Mouse (Mus musculus) intestine, embryonic 16.5 days (tissue): ENCODE results near the gene Hspa1a. TPM values are rescaled to one million over a fixed set of nuclear protein-coding genes. Genes with fewer than 3 reads are reported as not detected.
"Not testable (repeated sequence)": the region's sequence is repeated elsewhere in the genome, so short reads cannot be mapped to it uniquely, and the experiment has no call there.

Experiments used
- ATAC-seq: fragments of 200-750 bp; cut with Nextera tagmentation; 2 replicates; pipeline ENCODE4 v1.8.0; 2017; ENCODE audit warnings: moderate TSS enrichment, moderate library complexity
- H3K27ac ChIP-seq: fragments of 300-500 bp; sonication (generic); 2 replicates; pipeline ENCODE4 v1.5.1; 2014; ENCODE audit warnings: mild to moderate bottlenecking, low read length
- H3K27me3 ChIP-seq: fragments of 300-500 bp; sonication (generic); replicated peaks from 2 replicates; pipeline ENCODE4 v1.6.1; 2014; ENCODE audit warnings: low read length, control low read depth, mixed read lengths; ENCODE audit not compliant: control insufficient read depth, insufficient read depth
- H3K36me3 ChIP-seq: fragments of 300-500 bp; sonication (generic); 2 replicates; pipeline ENCODE4 v1.6.1; 2014; ENCODE audit warnings: low read length, control low read depth; ENCODE audit not compliant: control insufficient read depth, insufficient read depth
- H3K4me1 ChIP-seq: fragments of 300-500 bp; sonication (generic); 2 replicates; pipeline ENCODE4 v1.6.1; 2014; ENCODE audit warnings: low read length, control low read depth, mixed read lengths; ENCODE audit not compliant: control insufficient read depth, insufficient read depth
- H3K4me2 ChIP-seq: fragments of 300-500 bp; sonication (generic); 2 replicates; pipeline ENCODE4 v1.6.1; 2014; ENCODE audit warnings: low read depth, low read length, control low read depth
- H3K4me3 ChIP-seq: fragments of 300-500 bp; sonication (generic); 2 replicates; pipeline ENCODE4 v1.5.1; 2014; ENCODE audit warnings: mild to moderate bottlenecking, low read length
- H3K9ac ChIP-seq: fragments of 300-500 bp; sonication (generic); 2 replicates; pipeline ENCODE4 v1.6.1; 2014; ENCODE audit warnings: low read depth, low read length
- H3K9me3 ChIP-seq: fragments of 300-500 bp; sonication (generic); 2 replicates; pipeline ENCODE4 v1.6.1; 2016; ENCODE audit warnings: low read length, control low read depth; ENCODE audit not compliant: control insufficient read depth
- WGBS: fragments of 180-500 bp; shearing (Covaris S2); extraction: QIAGEN DNeasy Blood & Tissue Kit; methylation state at CpG from one replicate; pipeline ENCODE4 v1.1.7; 2014; 5-methylcytosine and 5-hydroxymethylcytosine counted together
- polyA plus RNA-seq: library from polyadenylated mRNA; unstranded; fragments of >200 nt; fragmentation: Nextera tagmentation; extraction: Ambion mirVana; gene quantifications from 2 replicates; pipeline ENCODE4 v1.2.1, GENCODE M21; 2015

The Hspa1a gene
- polyA plus RNA-seq, 1 experiment from 2014 or later: 6.3 TPM

DNA sequence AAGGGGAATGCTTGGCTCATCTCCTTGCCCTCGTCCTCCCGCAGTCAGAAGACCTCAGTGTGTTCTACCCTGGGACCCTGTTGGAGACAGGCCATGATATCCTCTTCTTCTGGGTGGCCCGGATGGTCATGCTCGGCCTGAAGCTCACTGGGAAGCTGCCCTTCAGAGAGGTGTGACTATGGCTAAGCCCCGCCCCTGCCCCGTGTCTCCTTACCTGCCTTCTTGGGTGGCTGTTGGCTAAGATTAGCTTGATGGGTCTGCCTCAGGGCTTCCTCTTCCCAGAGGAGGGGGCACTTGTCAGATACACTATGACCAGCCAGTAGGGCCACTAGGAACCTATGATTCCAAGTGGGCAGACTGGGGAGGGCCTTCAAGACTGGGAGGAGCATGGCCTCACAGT, 41.3 kb upstream of the Hspa1a start:
- no peak overlapping the region for H3K4me2 ChIP-seq
- H3K27me3 ChIP-seq: no peaks in the 10 kb centered on the region
- H3K4me1 ChIP-seq: peaks cover 13% of the 10 kb centered on the region
- H3K4me3 ChIP-seq: no peak overlapping the region
- ATAC-seq: no peak
- no peaks in the 10 kb centered on the region for H3K9me3 ChIP-seq
- no peak overlapping the region for H3K9ac ChIP-seq
- H3K36me3 ChIP-seq: peaks cover 42% of the 10 kb centered on the region
- WGBS: 75% methylated on average over 6 of the region's 6 CpGs
- H3K27ac ChIP-seq: no peak overlapping the region

DNA sequence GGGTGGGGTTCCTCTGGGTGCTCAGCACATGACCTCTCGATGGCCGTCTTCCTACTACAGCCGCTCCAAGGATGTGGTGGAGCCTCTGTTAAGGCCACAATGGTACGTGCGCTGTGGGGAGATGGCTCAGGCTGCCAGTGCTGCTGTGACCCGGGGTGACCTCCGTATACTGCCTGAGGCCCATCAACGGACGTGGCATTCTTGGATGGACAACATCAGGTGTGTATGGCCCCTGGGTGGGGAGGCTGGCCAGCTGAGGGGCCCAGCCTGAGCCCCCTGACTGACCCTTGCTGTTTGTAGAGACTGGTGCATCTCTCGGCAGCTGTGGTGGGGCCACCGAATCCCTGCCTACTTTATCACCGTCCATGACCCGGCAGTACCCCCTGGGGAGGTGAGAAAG, 40.5 kb upstream of the Hspa1a start:
- WGBS: 90% methylated on average over 13 of the region's 13 CpGs
- Histone ChIP-seq H3K9me3 (no peaks in the 10 kb centered on the region), H3K9ac (no peak overlapping the region), H3K4me3 (no peak overlapping the region), H3K4me2 (no peak overlapping the region), H3K4me1 (peaks cover 13% of the 10 kb centered on the region), H3K36me3 (peaks cover 45% of the 10 kb centered on the region), H3K27ac (no peak overlapping the region), H3K27me3 (no peaks in the 10 kb centered on the region)
- ATAC-seq: no peak

DNA sequence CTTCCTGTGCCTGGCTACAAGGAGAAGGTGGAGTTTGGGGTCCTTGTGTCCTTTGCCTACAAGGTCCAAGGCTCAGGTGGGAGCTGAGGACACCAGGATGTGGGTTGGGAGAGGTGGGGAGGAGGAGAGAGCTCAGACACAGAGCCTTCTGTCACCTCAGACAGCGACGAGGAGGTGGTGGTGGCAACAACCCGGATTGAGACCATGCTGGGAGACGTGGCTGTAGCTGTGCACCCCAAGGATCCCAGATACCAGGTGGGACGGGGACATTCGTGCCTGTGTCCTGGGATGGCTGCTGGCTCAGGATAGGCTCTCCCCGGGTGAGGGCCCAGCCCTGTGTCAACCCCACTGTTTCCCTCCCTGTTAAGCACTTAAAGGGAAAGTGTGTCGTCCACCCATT, 39.5 kb upstream of the Hspa1a start:
- H3K4me2 ChIP-seq: no peak overlapping the region
- no peak overlapping the region for H3K27ac ChIP-seq
- 93% methylated on average over 8 of the region's 8 CpGs for WGBS
- peaks cover 5% of the 10 kb centered on the region for H3K4me1 ChIP-seq
- peaks cover 49% of the 10 kb centered on the region for H3K36me3 ChIP-seq
- no peak overlapping the region for H3K4me3 ChIP-seq
- H3K9ac ChIP-seq: no peak overlapping the region
- no peak for ATAC-seq
- no peaks in the 10 kb centered on the region for H3K27me3 ChIP-seq
- H3K9me3 ChIP-seq: no peaks in the 10 kb centered on the region

DNA sequence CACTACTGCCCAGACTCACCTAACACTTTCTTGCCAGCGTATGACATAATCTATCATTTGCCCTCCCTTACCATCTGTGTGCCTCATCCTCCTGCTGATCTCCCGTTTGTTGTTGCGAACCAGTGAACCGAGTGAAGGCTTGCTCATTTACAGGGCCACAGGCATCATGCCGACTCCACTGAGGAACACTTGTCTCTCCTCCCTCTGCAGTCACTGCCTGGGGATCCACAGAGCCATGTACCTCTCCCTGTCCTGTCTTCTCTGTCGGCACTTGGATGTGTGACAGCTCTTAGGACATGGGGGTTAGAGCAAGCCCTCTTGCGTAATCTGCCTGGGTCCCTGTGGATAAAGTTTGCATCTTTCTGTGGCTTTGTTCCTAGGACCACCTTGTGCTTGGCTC, 37.6 kb upstream of the Hspa1a start:
- WGBS: 92% methylated on average over 7 of the region's 7 CpGs
- no peak overlapping the region for H3K4me3 ChIP-seq
- H3K4me2 ChIP-seq: no peak overlapping the region
- H3K4me1 ChIP-seq: no peaks in the 10 kb centered on the region
- ATAC-seq: no peak
- H3K9me3 ChIP-seq: no peaks in the 10 kb centered on the region
- H3K27ac ChIP-seq: no peak overlapping the region
- H3K9ac ChIP-seq: no peak overlapping the region
- peaks cover 45% of the 10 kb centered on the region for H3K36me3 ChIP-seq
- no peaks in the 10 kb centered on the region for H3K27me3 ChIP-seq

DNA sequence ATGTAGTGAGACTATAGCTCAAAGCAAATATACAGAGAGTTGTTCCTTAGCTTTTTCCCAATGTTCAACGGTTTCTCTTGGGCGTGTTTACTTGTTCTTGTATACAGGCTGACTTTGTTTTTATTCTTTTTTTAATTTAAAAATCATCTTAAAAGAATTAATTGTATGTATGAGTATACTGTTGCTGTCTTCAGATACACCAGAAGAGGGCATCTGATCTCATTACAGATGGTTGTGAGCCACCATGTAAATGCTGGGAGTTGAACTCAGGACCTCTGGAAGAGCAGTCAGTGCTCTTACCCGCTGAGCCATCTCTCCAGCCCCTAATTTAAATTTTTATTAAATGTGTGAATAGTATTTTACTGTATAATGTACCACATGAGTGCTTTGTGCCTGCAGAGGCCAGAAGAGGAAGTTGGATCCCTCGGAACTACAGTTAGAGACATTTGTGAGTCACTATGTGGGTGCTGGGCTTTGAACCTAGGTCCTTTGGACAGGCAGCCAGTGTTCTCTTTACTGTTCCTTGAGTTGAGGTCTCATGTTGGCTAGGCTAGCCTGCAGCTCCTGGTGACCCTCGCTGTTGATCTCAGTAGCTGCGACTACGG, 35.5 kb upstream of the Hspa1a start:
- ATAC-seq: no peak
- Histone ChIP-seq H3K4me2 (no peak overlapping the region), H3K9me3 (no peaks in the 10 kb centered on the region), H3K27me3 (no peaks in the 10 kb centered on the region), H3K4me3 (no peak overlapping the region), H3K4me1 (peaks cover 12% of the 10 kb centered on the region), H3K9ac (no peak overlapping the region), H3K36me3 (peaks cover 40% of the 10 kb centered on the region), H3K27ac (no peak overlapping the region)
- 97% methylated on average over 7 of the region's 7 CpGs for WGBS

DNA sequence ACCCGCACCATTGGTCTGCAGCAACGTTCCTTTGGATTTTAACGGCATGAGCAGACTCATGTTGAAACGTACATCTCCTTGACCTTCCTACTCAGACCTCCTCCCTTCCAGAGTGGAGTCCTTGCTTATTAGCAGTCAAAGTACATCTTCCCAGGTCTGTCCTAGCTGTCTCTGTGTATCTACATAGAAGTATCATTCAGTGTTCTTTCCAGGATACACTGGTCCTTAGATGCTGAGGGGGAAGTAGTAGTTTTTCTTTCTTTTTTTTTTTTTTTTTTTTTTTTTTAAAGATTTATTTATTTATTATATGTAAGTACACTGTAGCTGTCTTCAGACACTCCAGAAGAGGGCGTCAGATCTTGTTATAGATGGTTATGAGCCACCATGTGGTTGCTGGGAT, 33.9 kb upstream of the Hspa1a start:
- H3K9ac ChIP-seq, H3K27ac ChIP-seq, ATAC-seq, H3K9me3 ChIP-seq, H3K27me3 ChIP-seq, H3K4me2 ChIP-seq, H3K4me3 ChIP-seq: not testable (repeated sequence)
- Histone ChIP-seq H3K4me1 (peaks cover 16% of the 10 kb centered on the region), H3K36me3 (peaks cover 32% of the 10 kb centered on the region)
- WGBS: 89% methylated on average over 4 of the region's 5 CpGs

DNA sequence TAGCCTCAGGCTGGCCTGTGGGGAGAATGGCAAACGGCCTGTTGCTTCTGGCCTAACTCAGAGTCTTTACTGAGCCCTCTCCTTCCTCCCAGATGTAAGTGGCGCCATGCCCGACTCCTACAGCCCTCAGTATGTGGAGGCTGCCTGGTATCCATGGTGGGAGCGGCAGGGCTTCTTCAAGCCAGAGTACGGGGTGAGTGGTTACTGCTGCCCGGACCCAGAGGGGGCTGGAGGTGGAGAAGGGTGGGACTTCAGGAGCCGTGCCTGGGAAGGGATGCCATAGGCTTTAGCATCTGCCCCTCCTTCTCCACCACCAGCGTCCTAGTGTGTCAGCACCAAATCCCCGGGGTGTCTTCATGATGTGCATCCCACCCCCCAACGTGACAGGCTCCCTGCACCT, 33.2 kb upstream of the Hspa1a start:
- no peaks in the 10 kb centered on the region for H3K9me3 ChIP-seq
- H3K4me3 ChIP-seq: no peak overlapping the region
- H3K27me3 ChIP-seq: no peaks in the 10 kb centered on the region
- no peak overlapping the region for H3K9ac ChIP-seq
- peaks cover 25% of the 10 kb centered on the region; the same call in 1 of the 2 replicates for H3K36me3 ChIP-seq
- peaks cover 16% of the 10 kb centered on the region for H3K4me1 ChIP-seq
- ATAC-seq: no peak
- H3K4me2 ChIP-seq: no peak overlapping the region
- H3K27ac ChIP-seq: no peak overlapping the region
- 90% methylated on average over 10 of the region's 10 CpGs for WGBS

DNA sequence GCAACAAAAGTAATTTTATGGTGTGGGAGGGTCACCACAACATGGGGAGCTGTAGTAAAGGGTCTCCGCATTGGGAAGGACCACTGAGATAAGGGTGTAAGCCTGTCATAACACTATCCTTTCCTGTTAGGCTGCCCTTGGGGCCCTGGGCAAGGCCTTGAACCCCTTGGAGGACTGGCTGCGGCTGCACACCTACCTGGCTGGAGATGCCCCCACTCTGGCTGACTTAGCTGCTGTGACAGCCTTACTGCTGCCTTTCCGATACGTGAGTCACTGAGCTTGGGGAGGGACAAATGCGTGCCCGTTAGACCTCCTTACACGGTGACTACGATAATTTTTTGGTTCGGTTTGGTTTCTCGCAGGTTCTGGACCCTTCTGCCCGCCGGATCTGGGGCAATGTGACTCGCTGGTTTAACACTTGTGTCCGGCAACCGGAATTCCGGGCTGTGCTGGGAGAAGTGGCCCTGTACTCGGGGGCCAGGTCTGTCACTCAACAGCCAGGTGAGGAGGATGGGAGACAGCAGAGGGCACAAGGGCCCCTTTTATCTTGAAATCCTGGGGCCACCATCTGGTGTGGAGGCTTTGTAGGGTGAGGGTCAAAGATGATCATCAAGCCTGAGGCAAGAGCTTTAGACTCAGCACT, 32.2 kb upstream of the Hspa1a start:
- Histone ChIP-seq H3K4me3 (no peak overlapping the region), H3K9ac (no peak overlapping the region), H3K4me1 (peaks cover 18% of the 10 kb centered on the region), H3K27me3 (no peaks in the 10 kb centered on the region), H3K36me3 (peaks cover 25% of the 10 kb centered on the region; the same call in 1 of the 2 replicates), H3K4me2 (no peak overlapping the region; the same call in 1 of the 2 replicates), H3K9me3 (no peaks in the 10 kb centered on the region), H3K27ac (peak overlapping the region; percentile 59; the same call in 1 of the 2 replicates)
- 93% methylated on average over 17 of the region's 17 CpGs for WGBS
- ATAC-seq: no peak

DNA sequence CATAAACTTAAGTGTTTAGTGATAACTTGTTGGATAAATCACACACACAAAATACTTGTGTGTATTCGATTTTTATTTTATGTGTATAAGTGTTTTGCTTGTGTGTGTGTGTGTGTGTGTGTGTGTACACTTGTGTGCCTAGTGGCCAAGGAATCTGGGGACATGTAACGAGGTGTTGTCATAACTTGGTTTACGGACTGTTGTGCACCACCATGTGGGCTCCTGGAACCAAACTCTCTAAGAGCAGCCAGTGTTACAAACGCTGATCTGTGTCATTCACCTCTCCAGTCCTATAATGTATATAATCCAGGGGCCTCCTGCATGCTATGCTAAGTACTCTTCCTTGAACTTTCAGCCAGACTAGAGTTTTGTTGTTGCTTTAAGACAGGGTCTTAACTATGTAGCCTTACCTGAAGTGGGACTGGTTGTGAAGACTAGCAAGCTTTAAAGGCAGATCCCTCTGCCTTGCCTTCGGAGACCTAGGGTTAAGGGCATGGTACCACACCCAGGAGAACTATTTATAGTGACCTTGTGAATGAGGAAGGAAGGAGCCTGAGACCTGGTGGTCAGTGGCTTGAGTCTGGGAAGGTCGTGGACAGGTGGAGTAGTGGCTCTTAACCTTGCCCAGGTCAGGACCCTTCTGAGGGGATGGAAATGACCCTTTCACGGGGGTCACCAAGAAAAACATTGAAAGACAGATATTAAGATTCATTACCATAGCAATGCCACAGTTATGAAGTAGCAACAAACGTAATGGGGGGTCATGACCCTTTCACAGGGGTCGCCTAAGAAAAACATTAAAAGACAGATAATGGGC, 31.3 kb upstream of the Hspa1a start:
- Histone ChIP-seq H3K27ac (peak overlapping the region; percentile 48), H3K9ac (peak overlapping the region; percentile 12)
- 45% methylated on average over 9 of the region's 9 CpGs for WGBS

More for the DNA sequence above, 31.3 kb upstream of the Hspa1a start:
- peak overlapping the region; percentile 98 for H3K4me3 ChIP-seq
- peaks cover 23% of the 10 kb centered on the region; the same call in 1 of the 2 replicates for H3K36me3 ChIP-seq
- H3K4me1 ChIP-seq: peaks cover 18% of the 10 kb centered on the region
- peak overlapping the region; percentile 97 for H3K4me2 ChIP-seq
- ATAC-seq: no peak
- no peaks in the 10 kb centered on the region for H3K27me3 ChIP-seq
- H3K9me3 ChIP-seq: no peaks in the 10 kb centered on the region
